Mouse (Mus musculus) large intestine, adult 2 months (tissue): ENCODE results near the gene Ramp2. TPM values are rescaled to one million over a fixed set of nuclear protein-coding genes. Genes with fewer than 3 reads are reported as not detected.

ENCODE experiments used
- DNase-seq: peaks from one replicate; pipeline ENCODE4 v3.0.0-alpha.2; 2012; ENCODE audit warnings: low read depth, low spot score
- WGBS: fragments of 180-500 bp; shearing (Covaris S2); methylation state at CpG from one replicate; pipeline ENCODE4 v1.1.7; 2018; 5-methylcytosine and 5-hydroxymethylcytosine counted together
- polyA plus RNA-seq: library from polyadenylated mRNA; depleted of rRNA; stranded (reverse); fragments of >200 nt; gene quantifications from 2 replicates; pipeline ENCODE4 v1.2.3, GENCODE M21; 2012

Gene Ramp2
- polyA plus RNA-seq, 1 experiment: 38.9 TPM

GRCm38 (mm10) chr11:101233240-101233639 is 12.6 kb upstream of the Ramp2 start:
- no peak for DNase-seq
- WGBS: 55% methylated on average over 1 of the region's 1 CpGs

- no peak for DNase-seq
Measured at GRCm38 (mm10) chr11:101234124-101234523, 11.7 kb upstream of the Ramp2 start.

DNA sequence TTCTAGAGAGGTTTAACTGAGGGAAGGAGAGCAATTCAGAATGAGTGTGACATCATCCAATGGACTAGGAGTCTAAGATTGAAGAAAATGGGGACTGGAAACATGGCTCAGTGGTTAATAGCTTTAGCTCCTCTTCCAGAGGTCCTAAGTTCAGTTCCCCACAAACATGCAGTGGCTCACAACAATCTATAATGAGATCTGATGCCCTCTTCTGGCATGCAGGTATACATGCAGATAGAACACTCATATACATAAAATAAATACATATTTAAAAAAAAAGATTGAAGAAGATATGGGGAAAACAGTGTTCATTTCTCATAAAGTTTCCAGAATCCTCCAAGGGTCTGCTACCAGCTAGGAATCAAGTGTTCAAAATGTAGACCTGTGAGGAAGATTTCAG is 10.4 kb upstream of the Ramp2 start:
- DNase-seq: no peak

DNA sequence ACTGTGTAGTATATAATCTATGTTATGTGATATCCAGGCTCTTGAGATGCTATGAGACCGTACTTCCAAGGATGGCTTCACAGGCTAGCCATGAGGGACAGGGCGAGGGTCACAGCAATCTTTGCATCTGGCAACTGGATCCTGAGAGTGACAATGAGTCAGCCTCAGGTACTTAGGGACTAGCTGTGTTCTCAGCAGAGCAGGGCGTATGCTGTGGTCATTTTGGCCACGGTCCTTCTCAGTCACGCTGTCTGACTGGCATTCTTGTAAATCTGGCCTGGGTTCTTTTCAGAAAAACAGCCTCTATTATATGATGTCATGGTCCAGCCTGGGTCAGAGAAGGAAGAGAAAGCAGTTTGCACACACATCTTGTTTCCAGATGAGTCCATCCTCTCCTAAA is 9.0 kb upstream of the Ramp2 start:
- 91% methylated on average over 5 of the region's 5 CpGs for WGBS
- no peak for DNase-seq

- no peak for DNase-seq
- WGBS: 59% methylated on average over 5 of the region's 5 CpGs
Measured at GRCm38 (mm10) chr11:101238071-101238647, 7.7 kb upstream of the Ramp2 start.

DNA sequence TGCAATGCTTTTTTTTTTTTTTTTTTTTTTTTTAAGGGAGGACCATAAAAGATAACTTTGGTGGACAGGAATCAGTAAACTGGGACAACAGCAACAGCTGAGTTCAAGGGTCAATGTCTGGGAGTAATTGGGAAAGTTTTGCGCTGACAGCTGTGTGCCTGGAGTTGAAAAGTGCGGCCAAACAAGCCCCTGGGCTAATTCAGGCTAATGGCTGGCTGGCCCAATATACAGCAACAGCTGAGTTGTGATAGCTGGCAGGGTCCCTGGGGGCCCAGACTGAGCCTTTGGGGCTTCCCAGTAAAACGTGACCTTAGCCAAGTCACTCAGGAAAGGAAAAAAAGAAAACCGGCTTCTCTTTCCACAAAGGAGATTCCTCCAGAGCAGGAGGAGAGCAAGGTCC is 757 bp upstream of the Ramp2 start:
- WGBS: 42% methylated on average over 4 of the region's 4 CpGs
- no peak for DNase-seq

DNA sequence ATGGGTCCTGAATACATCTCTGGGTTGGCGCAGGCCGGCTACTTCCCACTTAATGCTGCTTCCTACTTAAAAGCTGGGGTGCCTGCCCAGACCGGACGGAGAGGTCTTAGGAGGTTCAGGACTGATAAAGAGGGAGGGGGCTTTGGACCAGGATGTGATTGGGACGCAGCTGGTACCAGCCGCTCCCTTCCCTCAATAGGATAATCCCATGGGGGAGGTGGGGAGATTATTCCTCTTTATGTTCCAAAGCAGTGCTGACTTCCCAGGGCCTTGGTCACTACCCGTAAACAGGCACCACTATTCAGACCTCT is 829 bp downstream of the Ramp2 start:
- WGBS: 35% methylated on average over 7 of the region's 7 CpGs
- no peak for DNase-seq

DNA sequence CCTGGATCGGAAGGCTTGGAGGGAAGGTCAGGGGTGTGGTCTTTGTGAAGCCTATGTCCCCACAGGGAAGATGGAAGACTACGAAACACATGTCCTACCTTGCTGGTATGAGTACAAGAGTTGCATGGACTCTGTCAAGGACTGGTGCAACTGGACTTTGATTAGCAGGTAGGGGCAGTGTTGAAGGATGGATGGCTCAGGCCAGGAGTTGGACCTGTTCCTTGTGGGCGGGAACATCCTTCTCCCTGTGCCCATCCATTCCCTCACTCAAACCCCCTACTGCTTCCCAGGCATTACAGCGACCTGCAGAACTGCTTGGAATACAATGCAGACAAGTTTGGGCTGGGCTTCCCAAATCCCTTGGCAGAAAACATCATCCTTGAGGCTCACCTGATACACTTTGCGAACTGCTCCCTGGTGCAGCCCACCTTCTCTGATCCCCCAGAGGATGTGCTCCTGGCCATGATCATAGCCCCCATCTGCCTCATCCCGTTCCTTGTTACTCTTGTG is 1.7 kb downstream of the Ramp2 start:
- no peak for DNase-seq
- 78% methylated on average over 6 of the region's 6 CpGs for WGBS

- WGBS: 35% methylated on average over 14 of the region's 14 CpGs
- DNase-seq: no peak
Measured at GRCm38 (mm10) chr11:101248258-101248994, 2.6 kb downstream of the Ramp2 start.

DNA sequence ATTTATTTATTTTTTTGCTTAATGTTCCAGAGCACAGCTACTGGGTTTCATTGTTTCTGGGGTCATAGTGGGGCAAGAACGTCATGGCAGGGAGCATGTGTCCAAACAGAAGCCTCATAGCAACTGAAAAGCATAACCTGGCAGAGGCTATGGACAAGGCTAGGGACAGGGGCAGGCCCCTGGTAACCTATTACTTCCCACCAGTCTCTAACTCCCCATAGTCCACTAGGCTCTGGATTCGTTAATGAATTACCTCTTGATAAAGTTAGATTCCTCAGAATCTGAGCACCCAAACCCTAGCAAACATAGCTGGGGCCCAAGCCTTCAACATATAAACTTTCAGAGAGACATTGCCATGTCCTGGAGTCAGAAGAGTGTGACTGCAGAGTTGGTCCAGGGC is 5.2 kb downstream of the Ramp2 start:
- no peak for DNase-seq
- 76% methylated on average over 2 of the region's 2 CpGs for WGBS

- no peak for DNase-seq
- WGBS: under 1% methylated on average over 7 of the region's 7 CpGs
Measured at GRCm38 (mm10) chr11:101252941-101253340, 7.1 kb downstream of the Ramp2 start.

GRCm38 (mm10) chr11:101253613-101254389 is 8.0 kb downstream of the Ramp2 start, which contains the start of gene Vps25:
Gene Vps25, plus strand, starts transcription at chr11:101253707.
- DNase-seq: no peak
- WGBS: under 1% methylated on average over 40 of the region's 40 CpGs

DNA sequence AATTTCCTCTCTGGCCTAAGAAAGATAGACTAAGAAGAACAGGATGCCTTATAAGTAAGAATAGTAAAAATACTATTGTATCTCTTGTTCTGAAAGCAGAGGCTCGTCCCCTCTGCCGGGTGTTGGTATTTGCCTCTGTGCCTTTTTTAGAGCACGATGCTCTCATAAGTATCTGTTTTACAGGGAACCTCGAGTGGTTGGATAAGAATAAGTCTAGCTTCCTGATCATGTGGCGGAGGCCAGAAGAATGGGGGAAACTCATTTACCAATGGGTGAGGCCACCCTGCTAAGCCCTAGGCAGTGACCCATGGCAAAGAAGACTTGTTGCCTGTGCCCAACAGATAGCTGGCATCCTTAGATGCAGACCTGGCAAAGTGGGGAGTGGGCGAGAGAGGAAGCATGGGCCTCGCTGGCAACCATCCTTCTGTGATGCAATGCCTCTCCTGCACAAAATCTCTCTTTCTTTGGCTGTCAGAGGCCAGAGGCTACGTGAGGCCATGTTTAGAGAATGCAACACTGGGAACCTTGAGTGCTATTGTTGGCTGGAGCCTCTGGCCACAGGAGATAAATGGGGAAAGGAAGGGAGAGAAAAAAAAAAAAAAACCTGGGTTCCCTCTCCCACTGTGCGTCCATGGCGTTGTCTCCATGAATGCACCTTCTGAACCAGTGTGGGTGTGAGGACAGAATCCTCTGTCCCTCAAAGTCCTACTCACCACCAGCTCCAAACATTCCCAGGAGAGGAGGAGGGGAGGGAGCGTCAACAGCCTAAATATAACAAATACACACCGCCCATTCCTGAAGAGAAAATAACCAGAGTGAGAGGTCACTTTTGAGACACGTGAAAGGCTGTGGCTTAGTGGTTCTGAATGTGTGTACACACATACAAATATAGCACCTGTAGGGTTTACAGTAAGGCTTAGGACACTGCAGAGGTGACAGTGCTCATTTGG is 10.3 kb downstream of the Ramp2 start:
- DNase-seq: no peak
- 87% methylated on average over 13 of the region's 13 CpGs for WGBS

- no peak for DNase-seq
- WGBS: 16% methylated on average over 6 of the region's 6 CpGs
Measured at GRCm38 (mm10) chr11:101259261-101259712, 13.5 kb downstream of the Ramp2 start.

DNA sequence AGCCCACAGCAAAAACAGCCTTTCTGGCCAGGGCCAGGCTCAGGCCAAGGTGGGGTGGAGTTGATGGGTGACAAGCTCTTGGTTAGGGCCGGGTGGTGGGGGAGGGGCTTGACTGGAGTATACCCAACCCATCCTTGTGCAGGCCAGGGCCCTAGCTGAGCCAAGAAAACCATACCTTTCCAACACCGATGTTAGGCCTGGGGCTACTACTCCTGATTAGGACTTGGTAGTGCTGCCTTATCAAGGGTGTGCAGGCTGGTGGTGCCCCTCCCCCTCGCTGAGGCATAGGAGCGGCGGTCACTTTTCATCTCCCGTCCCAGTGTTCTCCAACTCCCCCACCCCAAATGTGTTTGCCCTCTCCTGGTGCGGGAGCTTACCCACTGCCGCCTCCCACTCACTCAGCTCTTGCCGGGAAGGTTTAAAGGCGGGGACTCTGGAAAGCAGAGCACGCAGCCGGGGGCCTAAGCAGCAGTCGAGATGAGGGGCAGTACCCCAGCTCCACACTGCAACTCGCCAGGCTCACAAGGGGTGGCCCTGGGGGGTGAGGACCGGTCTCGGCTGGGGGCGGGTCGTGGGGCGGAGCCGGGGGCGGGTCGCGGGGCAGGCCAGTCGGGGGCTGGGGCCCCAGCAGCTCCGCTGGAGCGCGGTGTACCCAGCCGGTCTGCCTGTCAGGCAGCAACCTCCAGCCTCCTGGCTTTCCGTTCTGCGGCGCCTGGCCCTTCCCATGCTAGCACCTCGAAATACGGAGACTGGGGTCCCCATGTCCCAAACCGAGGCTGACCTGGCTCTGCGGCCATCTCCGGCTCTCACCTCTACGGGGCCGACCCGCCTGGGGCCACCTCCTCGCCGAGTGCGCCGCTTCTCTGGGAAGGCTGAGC is 14.4 kb downstream of the Ramp2 start, which contains the start of gene Wnk4:
Gene Wnk4 (plus strand): TSS at position 620 of the 878 bp plus-strand sequence.
- 1% methylated on average over 43 of the region's 43 CpGs for WGBS
- DNase-seq: no peak

- DNase-seq: no peak
- 1% methylated on average over 30 of the region's 30 CpGs for WGBS
Measured at GRCm38 (mm10) chr11:101260826-101261380, 15.1 kb downstream of the Ramp2 start.

DNA sequence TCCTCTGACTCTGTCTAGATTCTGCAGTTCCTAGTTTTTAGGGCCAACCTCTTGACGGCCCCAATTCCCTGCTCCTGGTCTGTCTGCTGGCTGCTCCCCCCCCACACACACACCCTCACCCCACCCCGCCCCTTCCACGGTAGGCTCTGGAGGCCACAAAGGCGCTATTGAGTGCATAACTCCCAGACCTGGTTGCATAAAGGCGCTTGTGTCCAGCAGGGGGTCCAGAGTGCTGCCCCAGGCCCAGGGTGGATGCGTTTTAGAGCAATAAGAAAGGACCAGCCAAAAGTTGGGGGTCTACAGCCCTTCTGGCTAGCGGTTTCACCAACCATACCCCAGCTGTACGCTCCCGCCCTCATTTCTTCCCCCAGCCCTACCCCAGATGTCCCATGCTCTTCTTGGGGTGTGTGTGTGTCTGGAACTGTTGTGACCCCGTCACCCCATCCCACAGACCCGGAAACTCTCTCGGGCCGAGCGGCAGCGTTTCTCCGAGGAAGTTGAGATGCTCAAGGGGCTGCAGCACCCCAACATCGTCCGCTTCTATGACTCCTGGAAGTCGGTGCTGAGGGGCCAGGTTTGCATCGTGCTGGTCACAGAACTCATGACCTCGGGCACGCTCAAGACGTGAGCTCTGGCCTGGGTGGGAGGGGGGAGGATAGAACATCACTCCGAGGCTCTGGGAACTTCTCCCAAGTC is 16.6 kb downstream of the Ramp2 start:
- no peak for DNase-seq
- 8% methylated on average over 24 of the region's 24 CpGs for WGBS
